Mouse (Mus musculus): ENCODE measurements around the gene Mob3c.

Mob3c gene

DNA sequence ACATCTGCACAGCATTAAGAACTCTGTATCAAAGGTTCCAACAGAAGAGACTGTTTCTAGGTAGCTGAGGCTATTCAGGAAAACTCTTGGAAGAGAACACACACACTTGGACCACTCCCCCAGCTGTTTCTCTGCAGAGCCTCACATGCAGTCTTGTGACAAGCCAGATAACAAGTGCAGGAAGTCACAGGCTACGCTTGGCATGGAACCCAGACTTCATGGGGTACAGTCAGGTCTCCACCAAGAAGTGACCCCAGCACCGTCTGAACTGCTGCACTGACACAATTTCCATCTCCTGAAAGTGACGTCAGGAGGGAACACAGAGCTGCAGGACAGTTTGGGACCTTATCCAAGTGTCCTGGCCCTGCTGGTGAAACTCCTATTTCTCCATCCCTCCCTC lies 6.0 kb upstream of the Mob3c start:
- Histone ChIP-seq H3K36me3 (ENCODE audit: control insufficient read depth, insufficient read depth, low read length, poor library complexity, severe bottlenecking) (no peaks in the 10 kb centered on the region; the same call in 1 of the 2 replicates), H3K27me3 (ENCODE audit: control insufficient read depth, insufficient read depth, low read length, poor library complexity, severe bottlenecking) (no peaks in the 10 kb centered on the region)
- DNase-seq (ENCODE audit: low read depth, low spot score) = no peak

- no peak for DNase-seq (ENCODE audit: low read depth, low spot score)
- H3K27me3 ChIP-seq (ENCODE audit: control insufficient read depth, insufficient read depth, low read length, poor library complexity, severe bottlenecking) = no peaks in the 10 kb centered on the region
- H3K36me3 ChIP-seq (ENCODE audit: control insufficient read depth, insufficient read depth, low read length, poor library complexity, severe bottlenecking) = no peaks in the 10 kb centered on the region; the same call in 1 of the 2 replicates
Observed at GRCm38 (mm10) chr4:115824178-115824577, 3.7 kb upstream of the Mob3c start.

- H3K36me3 ChIP-seq (ENCODE audit: control insufficient read depth, insufficient read depth, low read length, poor library complexity, severe bottlenecking) = no peaks in the 10 kb centered on the region; the same call in 1 of the 2 replicates
Observed at GRCm38 (mm10) chr4:115825271-115825670, 2.6 kb upstream of the Mob3c start.

DNA sequence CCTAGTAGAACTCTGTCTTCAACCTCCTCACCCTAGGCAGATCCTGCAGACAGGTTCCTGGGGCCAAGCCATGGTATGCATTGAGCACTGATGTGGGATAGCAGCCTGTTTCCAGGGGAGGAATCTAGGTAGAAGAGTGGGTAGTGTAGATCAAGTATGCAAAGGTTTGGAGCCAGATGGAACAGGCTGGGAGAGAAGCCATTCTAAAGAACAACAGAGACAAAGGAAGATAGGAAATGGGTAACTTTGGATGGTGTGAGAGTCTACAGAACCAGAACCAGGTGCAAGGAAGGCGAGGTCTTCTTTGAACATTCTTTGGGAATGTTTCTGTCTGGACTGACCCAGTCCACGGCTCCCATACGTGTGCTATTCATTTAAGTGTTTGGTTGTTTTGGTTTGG lies 826 bp upstream of the Mob3c start:
- DNase-seq (ENCODE audit: low read depth, low spot score) = no peak
- Histone ChIP-seq H3K36me3 (ENCODE audit: control insufficient read depth, insufficient read depth, low read length, poor library complexity, severe bottlenecking) (peaks cover 1% of the 10 kb centered on the region; the same call in 1 of the 2 replicates), H3K27me3 (ENCODE audit: control insufficient read depth, insufficient read depth, low read length, poor library complexity, severe bottlenecking) (no peaks in the 10 kb centered on the region)

More at GRCm38 (mm10) chr4:115825271-115825670, 2.6 kb upstream of the Mob3c start:
- H3K27me3 ChIP-seq (ENCODE audit: control insufficient read depth, insufficient read depth, low read length, poor library complexity, severe bottlenecking) = no peaks in the 10 kb centered on the region
- DNase-seq (ENCODE audit: low read depth, low spot score) = no peak

DNA sequence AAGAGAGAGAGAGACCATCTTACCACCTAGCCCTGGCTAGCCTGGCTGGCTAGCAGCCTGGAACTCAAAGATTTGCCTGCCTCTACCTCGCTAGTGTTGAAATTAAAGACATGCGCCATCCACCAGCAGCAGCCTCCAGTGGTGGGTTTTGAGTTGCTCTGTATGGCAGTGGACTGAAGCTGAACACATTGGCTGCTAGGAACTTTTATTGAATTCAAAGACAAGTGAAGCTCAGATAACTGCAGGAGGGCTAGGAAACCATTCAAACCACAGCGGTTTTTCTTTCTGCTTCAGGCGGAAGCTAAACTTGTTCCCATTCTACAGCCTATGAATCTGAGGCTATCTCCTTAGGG lies 381 bp upstream of the Mob3c start:
- peak; percentile 40 for DNase-seq (ENCODE audit: low read depth, low spot score)
- Histone ChIP-seq H3K36me3 (ENCODE audit: control insufficient read depth, insufficient read depth, low read length, poor library complexity, severe bottlenecking) (peaks cover 1% of the 10 kb centered on the region; the same call in 1 of the 2 replicates), H3K27me3 (ENCODE audit: control insufficient read depth, insufficient read depth, low read length, poor library complexity, severe bottlenecking) (no peaks in the 10 kb centered on the region)

DNA sequence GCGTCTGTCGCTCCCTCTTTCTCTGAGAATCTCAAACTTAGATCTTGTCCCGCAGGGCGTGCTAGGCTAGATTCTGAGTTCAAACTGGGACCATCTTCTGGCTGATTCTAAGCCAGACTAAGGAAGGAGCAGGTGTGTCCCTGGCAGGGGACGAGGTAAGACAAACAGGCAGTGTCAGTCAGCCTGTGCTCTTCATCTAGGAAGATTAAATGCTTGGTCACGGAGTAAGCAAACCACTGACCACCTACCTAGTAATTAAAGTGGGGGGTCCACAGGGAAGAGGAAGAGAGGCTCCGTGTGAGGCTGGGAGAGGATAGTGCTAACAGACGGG lies 645 bp downstream of the Mob3c start:
- H3K27me3 ChIP-seq (ENCODE audit: control insufficient read depth, insufficient read depth, low read length, poor library complexity, severe bottlenecking) = no peaks in the 10 kb centered on the region
- DNase-seq (ENCODE audit: low read depth, low spot score) = no peak
- H3K36me3 ChIP-seq (ENCODE audit: control insufficient read depth, insufficient read depth, low read length, poor library complexity, severe bottlenecking) = peaks cover 1% of the 10 kb centered on the region; the same call in 1 of the 2 replicates

GRCm38 (mm10) chr4:115830491-115830890 lies 2.6 kb downstream of the Mob3c start:
- Histone ChIP-seq H3K27me3 (ENCODE audit: control insufficient read depth, insufficient read depth, low read length, poor library complexity, severe bottlenecking) (no peaks in the 10 kb centered on the region), H3K36me3 (ENCODE audit: control insufficient read depth, insufficient read depth, low read length, poor library complexity, severe bottlenecking) (peaks cover 1% of the 10 kb centered on the region; the same call in 1 of the 2 replicates)
- no peak for DNase-seq (ENCODE audit: low read depth, low spot score)

DNA sequence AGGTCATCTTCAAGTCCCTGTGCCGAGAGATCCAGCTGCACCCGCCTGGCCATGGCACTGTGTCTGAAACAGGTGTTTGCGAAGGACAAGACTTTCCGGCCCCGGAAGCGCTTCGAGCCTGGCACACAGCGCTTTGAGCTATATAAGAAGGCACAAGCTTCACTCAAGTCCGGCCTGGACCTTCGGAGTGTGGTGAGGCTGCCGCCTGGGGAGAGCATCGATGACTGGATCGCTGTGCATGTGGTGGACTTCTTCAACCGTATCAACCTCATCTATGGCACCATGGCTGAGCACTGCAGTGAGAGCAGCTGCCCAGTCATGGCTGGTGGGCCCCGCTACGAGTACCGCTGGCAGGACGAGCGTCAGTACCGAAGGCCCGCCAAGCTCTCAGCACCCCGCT lies 3.3 kb downstream of the Mob3c start:
- Histone ChIP-seq H3K36me3 (ENCODE audit: control insufficient read depth, insufficient read depth, low read length, poor library complexity, severe bottlenecking) (peaks cover 1% of the 10 kb centered on the region), H3K27me3 (ENCODE audit: control insufficient read depth, insufficient read depth, low read length, poor library complexity, severe bottlenecking) (no peaks in the 10 kb centered on the region)
- no peak for DNase-seq (ENCODE audit: low read depth, low spot score)

DNA sequence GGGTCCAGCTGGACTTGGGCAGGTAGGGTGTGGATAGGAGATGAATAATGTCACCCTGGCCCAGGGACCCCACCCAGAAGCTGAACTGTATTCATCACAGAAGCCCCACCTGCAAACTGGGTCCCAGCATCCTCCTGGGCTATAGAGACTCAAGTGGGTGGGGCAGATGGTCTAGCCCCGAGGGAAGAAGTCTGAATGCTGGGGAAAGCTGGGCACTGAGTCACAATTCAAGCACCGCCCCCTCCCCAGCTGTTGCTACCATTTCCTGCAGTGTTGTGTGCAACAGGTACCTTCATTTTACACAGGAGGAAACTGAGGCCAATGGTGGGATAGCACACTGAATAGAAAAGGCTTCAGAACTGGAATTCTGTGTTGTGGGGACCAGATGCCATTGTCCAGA lies 4.1 kb downstream of the Mob3c start:
- H3K36me3 ChIP-seq (ENCODE audit: control insufficient read depth, insufficient read depth, low read length, poor library complexity, severe bottlenecking) = peaks cover 1% of the 10 kb centered on the region
- H3K27me3 ChIP-seq (ENCODE audit: control insufficient read depth, insufficient read depth, low read length, poor library complexity, severe bottlenecking) = no peaks in the 10 kb centered on the region
- no peak for DNase-seq (ENCODE audit: low read depth, low spot score)

DNA sequence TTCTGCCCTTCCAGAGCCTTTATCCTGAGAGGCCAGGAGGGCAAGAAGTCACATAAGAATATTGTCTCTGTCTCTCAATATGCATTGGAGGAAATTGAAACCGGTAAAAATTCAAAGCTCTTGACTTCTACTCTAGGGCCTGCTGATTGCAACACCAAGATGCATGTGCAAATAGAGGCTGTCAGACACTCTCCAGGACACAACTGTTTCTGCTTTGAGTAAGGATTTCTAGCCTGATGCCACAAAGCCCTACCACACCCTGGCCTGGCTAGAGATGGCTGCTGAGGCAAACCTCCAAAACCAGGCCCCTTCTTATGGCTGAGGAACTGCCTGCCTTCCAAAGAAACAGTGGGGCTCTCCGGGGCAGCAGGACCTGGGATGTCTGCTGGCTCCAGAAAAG lies 7.7 kb downstream of the Mob3c start:
- no peaks in the 10 kb centered on the region for H3K27me3 ChIP-seq (ENCODE audit: control insufficient read depth, insufficient read depth, low read length, poor library complexity, severe bottlenecking)
- no peak for DNase-seq (ENCODE audit: low read depth, low spot score)
- H3K36me3 ChIP-seq (ENCODE audit: control insufficient read depth, insufficient read depth, low read length, poor library complexity, severe bottlenecking) = peaks cover 1% of the 10 kb centered on the region

DNA sequence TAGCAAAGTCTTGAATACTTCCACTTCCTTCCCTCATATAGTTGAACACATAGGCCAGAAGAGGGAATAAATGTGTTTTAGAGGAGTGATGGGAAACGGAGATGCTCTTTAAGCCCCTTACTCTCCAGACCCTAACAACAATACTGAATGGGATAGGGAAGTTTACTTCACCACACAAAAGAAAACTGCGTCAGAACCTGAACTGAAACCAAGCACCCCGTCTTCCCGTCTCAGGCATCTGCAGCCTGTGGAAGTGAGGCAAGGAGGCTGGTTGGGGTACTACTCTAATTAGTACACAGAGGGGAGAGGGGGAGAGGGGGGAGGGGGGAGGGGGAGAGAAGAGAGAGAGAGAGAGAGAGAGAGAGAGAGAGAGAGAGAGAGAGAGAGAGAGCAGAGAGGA lies 10.3 kb downstream of the Mob3c start:
- no peaks in the 10 kb centered on the region for H3K27me3 ChIP-seq (ENCODE audit: control insufficient read depth, insufficient read depth, low read length, poor library complexity, severe bottlenecking)
- no peaks in the 10 kb centered on the region; the same call in 1 of the 2 replicates for H3K36me3 ChIP-seq (ENCODE audit: control insufficient read depth, insufficient read depth, low read length, poor library complexity, severe bottlenecking)
- DNase-seq (ENCODE audit: low read depth, low spot score) = peak; percentile 44

DNA sequence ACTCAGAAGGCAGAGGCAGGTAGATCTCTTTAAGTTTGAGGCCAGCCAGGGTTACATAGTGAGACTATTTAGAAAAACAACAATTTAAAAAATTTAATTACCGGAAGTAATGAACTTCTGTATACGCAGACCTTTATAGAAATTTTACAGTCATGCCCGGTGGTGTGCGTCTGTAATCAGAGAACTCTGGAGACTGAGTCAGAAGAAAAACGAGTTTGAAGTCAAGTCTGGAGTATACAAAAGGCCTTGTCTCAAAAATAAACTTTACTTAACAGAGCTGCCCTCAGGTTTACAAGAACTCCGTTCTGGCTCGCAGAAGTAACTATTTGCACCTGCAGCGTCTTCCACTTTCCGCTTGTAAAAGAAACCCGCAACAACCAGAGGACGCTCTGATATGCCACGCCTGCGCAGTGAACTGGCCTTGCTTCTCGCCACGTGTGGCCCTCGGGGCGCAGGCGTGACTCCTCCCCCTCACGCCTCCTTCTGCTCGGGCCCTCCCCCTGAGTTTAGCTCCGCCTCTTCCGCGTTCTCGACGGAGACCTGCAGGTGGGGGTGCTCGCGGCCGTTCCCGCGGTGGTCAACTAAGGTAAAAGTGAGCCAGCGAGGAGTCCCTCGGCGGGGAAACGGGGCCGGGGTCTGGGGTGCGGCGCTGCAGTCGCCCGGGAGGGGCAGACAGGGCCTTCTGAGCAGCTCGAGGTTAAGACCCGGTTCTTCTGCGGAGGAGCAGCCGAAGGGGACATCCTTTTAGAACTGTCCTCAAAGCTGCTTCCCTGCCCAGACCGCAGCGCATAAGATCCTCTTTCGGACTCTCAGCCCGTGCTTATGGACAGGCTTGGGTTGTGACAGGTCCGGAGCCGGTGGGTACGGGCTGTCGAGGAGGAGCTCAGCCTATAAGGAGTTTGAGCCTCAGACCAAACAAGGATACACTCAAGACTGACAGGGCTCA lies 11.1 kb downstream of the Mob3c start, which contains the start of gene Mknk1:
TSS of gene Mknk1 (plus strand) at position 503 of the 946 bp plus-strand sequence.
- peak; percentile 98 for DNase-seq (ENCODE audit: low read depth, low spot score)
- Histone ChIP-seq H3K36me3 (ENCODE audit: control insufficient read depth, insufficient read depth, low read length, poor library complexity, severe bottlenecking) (no peaks in the 10 kb centered on the region; the same call in 1 of the 2 replicates), H3K27me3 (ENCODE audit: control insufficient read depth, insufficient read depth, low read length, poor library complexity, severe bottlenecking) (no peaks in the 10 kb centered on the region)

DNA sequence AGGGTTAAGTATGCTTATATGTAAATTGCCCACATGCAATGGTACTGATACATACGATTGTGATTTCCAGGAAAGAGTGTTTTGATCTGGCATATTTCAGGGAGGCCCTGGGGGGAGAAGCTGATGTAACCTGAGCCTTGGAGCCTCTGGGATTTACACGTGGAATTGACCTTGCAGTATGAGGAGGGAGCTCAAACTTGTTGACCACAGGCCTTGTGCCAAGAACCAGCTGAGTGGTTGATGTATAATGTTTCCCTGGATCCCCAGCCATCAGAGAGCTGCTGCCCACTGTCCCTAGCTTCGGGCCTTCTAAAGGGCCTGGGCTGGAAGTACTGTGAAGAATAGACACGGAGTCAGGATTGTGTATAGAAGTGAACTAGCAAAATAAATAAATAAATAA lies 12.1 kb downstream of the Mob3c start:
- H3K27me3 ChIP-seq (ENCODE audit: control insufficient read depth, insufficient read depth, low read length, poor library complexity, severe bottlenecking) = no peaks in the 10 kb centered on the region
- H3K36me3 ChIP-seq (ENCODE audit: control insufficient read depth, insufficient read depth, low read length, poor library complexity, severe bottlenecking) = no peaks in the 10 kb centered on the region; the same call in 1 of the 2 replicates
- DNase-seq (ENCODE audit: low read depth, low spot score) = no peak

DNA sequence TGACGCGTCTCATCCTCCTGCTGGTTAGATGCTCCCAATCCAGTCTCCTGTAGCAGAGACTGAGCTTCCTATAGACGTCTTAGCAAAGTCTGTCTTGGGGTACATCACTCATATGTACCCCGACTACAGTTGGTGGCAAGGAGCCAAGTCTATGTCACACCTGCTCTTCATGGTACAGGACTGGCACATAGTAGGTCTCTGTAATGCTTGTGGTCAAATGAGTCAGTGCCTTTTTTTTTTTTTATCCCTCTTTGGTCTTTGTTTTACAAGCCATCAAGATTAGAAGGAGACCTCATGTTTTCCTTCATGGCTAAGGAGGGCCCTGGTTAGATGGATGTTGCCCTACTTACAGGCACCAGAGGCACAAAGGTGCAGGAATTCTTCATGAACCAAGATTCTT lies 12.9 kb downstream of the Mob3c start:
- Histone ChIP-seq H3K36me3 (ENCODE audit: control insufficient read depth, insufficient read depth, low read length, poor library complexity, severe bottlenecking) (no peaks in the 10 kb centered on the region; the same call in 1 of the 2 replicates), H3K27me3 (ENCODE audit: control insufficient read depth, insufficient read depth, low read length, poor library complexity, severe bottlenecking) (no peaks in the 10 kb centered on the region)
- no peak for DNase-seq (ENCODE audit: low read depth, low spot score)

DNA sequence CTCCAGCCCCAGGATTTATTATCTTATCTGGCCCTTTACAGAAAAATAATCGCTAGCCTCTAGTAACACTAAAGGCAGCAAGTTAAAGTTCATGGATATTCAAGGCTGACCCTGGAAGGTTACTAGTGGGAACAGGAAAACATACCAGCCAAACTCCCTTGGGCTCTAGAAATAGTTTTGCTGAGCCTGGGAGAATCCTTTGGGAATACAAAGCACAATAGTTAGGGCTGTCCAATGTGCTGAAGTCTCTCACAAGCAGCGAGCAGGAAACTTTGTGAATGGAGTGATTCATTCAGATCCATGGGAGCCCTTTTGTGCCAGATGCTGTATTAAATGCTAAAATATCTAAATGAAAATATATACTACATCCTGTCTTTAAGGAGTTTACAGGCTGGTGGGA lies 18.8 kb downstream of the Mob3c start:
- no peaks in the 10 kb centered on the region for H3K36me3 ChIP-seq (ENCODE audit: control insufficient read depth, insufficient read depth, low read length, poor library complexity, severe bottlenecking)
- H3K27me3 ChIP-seq (ENCODE audit: control insufficient read depth, insufficient read depth, low read length, poor library complexity, severe bottlenecking) = no peaks in the 10 kb centered on the region
- DNase-seq (ENCODE audit: low read depth, low spot score) = no peak

Data from splenic B cell, adult 2 months (primary cell).